Mouse (Mus musculus) embryo, embryonic 11 days (tissue): ENCODE results near the gene Mmp17.

Experiments
- DNase-seq: peaks from one replicate; pipeline ENCODE4 v3.0.0-alpha.2; 2015

The Mmp17 gene

GRCm38 (mm10) chr5:129583761-129584582, at the start of gene Mmp17:
TSS of gene Mmp17 (plus strand) at chr5:129584169.
- peak; percentile 95 for DNase-seq

- no peak for DNase-seq
Observed at GRCm38 (mm10) chr5:129534500-129534899, 49.5 kb upstream of the Mmp17 start.

- DNase-seq, result no peak
Observed at GRCm38 (mm10) chr5:129535021-129535420, 48.9 kb upstream of the Mmp17 start.

- no peak for DNase-seq
Observed at GRCm38 (mm10) chr5:129535431-129535830, 48.5 kb upstream of the Mmp17 start.

GRCm38 (mm10) chr5:129538826-129539225, 45.1 kb upstream of the Mmp17 start:
- DNase-seq, result no peak

DNA sequence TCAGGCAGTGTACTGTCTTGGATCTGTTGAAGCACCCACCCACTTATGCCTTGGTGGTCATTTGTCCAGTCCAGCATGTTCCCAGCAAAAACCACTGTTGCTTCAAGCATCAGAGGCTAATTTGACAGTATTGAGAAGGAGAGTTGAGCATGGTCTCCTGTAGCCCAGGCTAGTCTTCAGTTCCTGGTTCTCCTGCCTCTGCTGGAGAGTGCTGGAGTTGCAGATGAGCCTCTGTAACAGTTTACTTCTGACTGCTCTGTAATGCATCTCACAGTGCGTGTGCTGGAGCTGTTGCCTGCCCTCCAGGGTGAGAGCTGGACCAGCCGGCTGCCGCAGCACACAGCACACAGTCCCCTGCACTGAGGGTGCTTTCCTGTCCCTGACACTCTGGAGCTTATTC, 41.7 kb upstream of the Mmp17 start:
- no peak for DNase-seq

DNA sequence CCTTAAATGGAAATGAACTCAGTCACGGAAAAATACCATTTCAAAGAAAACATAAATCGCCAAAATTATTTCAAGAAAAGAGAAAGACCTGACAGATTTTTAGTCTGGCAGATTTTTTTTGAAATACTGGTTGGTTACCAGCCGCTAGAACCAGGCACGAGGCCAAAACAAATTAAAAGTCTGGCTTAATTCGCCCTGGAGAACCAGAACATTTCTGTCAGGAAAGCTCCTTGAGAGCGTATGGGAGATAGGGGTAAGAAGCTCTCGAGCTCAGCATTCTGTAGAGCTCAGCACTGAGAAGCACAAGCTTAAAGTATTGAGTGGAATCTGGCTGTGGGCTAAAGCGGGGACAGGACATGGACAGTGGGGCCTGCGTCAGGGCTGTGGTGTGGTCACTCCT, 38.2 kb upstream of the Mmp17 start:
- no peak for DNase-seq

GRCm38 (mm10) chr5:129549716-129550115, 34.3 kb upstream of the Mmp17 start:
- no peak for DNase-seq

DNA sequence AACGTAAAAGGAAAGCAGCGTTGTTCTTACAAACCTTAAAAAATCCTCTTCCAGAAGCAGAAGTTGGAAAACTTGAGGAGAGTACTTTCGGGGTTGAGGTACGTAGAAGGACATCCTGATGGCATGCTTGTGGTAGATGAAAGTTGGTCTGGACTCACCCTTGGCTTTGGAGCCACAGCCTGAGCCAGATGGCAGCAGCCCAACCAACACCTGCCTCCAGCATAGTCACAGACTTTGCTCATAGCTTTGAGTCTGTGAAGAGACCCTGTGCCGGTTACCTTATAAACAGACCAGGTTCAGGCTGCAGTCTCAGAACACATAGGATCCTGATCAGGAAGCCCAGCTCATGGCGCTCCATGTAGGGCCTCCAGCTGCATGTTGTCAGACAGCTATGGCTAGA, 33.2 kb upstream of the Mmp17 start:
- DNase-seq, result no peak

GRCm38 (mm10) chr5:129551991-129552390, 32.0 kb upstream of the Mmp17 start:
- DNase-seq, result no peak

- DNase-seq, result no peak
Observed at GRCm38 (mm10) chr5:129553642-129554041, 30.3 kb upstream of the Mmp17 start.

DNA sequence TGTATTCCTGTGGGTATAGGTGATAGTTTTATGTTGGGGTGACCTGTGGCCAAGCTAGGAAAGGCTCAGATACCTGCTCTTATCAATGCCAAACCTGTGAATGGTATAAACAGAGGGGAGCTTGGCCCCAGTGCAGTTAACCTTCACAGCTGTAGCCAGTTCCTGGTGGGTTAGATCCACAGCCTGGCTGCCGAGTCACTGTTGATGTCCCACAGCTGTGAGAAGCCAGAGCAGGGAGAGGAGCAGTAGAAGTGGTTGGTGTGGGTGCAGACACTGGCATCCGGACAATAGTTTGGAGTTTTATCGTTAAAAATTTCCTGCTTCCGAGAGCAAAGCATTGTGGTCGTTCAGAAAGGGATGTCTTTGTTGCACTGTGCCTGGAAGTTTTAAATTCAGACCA, 25.4 kb upstream of the Mmp17 start:
- no peak for DNase-seq

DNA sequence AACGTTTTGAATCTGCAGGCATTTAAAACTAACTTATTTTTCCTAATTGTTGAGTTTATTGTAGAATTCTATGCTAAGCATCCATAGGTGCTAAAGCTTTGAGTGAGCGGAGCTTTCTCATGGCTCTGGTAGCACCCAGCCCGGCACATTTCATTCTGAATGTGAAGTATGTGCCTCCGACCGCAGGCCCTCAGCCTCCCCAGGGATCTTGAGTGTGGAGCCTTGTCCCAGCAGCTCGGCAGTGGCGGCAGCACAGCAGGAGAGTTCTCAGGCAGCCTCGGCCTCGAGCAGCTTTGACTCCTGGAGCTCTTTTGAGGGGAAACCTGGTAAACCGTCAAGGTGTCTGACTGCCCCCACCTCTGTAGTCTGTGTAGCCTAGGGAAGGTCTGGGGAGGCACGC, 24.7 kb upstream of the Mmp17 start:
- no peak for DNase-seq

DNA sequence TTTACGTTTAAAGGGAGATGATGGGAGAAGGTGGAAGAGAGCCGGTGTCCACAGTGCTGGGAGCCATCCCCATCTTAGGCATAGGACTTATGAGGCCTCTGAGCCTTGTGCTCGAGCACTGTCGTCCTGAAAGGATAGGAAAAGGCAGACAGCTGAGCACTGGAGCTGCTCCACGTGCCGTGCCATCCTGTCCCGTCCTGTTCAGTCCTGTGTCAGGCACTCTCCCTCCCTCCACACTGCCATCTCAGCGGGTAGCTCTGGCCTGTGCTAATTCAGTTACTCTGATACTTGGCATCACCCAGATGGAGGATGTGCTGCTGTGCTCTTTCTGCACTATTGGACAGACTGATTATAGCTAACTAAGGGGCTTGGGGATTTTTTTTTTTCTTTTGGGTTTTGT, 21.6 kb upstream of the Mmp17 start:
- no peak for DNase-seq

- DNase-seq, result no peak
Observed at GRCm38 (mm10) chr5:129568596-129568995, 15.4 kb upstream of the Mmp17 start.

DNA sequence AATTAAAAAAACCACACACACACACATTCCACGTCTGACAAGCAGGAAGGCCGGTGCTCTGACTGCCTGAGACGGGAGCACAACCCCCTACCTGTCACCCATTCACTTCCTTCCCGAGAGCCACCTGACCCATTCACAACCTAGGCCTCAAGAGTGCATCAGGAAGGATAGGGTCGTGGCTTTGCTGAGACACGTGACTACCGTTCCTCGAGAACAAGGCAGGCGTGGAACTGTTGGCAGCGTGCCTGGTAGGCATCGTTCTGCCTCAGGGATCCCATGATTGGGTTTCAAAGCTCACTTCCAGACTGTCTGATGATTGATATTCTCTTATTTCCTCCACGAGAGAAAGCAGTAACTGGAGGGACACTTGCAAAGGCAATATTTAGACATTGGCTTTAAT, 5.8 kb upstream of the Mmp17 start:
- DNase-seq, result no peak

- peak; percentile 23 for DNase-seq
Observed at GRCm38 (mm10) chr5:129580046-129580445, 3.9 kb upstream of the Mmp17 start.

DNA sequence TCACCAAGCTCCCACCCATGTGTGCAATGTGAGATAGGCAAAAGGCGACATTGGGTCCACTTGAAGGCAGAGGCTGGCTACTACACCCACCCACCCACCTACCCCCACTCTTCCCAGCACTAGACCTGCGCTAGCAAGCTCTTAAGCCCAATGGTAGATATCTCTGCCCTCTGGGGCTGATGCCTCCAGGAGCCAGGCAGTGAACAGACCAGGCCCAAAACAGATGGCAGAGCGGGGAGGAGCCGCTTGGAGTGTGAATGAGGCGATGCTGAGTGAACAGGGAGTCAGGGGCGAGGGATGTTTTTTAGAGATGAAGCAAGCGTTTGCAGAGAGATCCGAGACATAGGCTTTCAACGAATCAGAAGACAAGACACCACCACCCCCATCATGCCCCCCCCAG, 3.4 kb upstream of the Mmp17 start:
- DNase-seq, result no peak

DNA sequence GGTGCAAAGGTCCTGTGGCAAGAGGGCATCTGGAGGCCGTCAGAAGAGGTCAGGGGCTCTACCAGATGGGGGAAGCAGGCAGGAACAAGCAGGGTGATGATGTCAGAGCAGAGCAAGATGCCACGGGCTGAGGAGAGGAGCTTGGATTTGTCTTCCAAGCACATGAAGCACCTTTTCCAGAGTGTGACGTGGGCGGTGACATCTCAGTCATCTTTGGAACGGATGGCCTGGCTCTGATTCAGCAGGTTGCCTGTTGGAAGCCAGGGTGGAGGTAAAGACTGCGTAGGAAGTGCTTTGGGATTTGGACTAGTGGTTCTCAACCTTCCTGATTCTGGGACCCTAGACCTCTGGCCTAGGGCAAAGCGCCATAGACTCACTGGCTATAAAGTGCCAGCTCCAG, 3.0 kb upstream of the Mmp17 start:
- no peak for DNase-seq

DNA sequence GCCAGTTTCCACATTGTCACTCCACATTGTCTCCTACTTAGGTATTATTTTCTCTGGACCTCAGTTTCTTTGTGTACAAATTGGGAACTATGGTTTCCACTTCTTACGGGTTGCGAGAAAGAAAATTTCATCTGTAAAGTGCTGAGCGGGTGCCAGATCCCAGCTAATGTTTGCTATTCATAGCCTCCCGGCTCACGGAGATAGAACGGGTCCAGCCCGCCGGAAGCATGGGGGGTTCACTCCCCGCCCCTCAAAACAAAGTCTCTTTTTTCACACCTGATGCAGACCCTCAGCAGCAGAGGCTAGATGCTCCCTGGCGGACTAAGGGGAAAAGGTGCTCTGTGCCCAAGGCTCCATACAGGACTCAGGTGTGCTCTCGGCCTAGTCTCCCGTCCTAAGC, 638 bp upstream of the Mmp17 start:
- no peak for DNase-seq

DNA sequence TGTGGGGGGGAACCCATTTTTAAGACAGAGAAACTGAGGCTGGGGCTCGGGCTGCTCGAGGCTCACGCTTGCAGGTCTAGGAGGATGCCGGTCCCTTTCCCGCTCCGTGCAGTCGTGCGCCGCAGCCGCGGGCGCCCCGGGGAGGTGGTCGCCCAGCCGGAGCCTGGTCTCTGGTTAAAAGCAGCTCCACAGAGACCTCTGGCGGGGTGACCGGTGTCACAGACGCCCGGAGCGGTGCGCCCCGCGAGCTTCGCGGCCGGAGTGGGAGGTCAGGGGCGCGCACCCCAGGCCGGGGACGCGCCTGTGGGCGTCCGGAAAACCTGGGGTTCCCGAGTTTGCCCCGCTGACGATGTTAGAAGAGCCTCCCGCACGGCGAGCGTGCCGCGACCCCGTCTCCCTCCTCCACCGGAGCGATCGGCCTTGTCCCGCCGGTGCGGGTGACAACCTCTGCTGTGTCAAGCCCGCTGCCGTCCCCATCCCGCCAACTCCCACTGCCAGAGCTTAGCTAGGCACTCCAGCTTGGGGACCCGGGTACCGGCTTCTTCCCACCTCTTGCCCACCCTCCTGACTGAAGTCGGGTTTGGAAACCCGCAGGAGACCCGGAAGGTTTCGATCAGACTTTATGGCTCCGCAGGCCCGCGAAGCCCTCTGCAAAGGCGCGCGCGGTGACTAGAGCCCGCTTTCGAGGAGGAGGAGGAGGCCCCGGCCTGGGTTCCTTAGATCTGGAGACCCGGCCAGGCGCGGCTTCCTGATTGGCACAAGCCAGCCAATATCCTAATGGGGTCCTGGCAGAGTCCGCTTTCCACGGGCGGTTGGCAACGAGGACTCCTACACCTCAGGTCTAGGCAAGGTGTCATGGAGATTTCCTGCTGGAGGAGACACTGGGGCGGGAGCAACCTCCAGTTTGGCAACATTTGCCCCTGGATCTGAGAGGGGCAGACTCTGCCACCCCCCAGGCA, 893 bp downstream of the Mmp17 start:
- DNase-seq, result peak; percentile 65

- DNase-seq, result peak; percentile 91
Observed at GRCm38 (mm10) chr5:129586016-129586415, 2.0 kb downstream of the Mmp17 start.

- DNase-seq, result no peak
Observed at GRCm38 (mm10) chr5:129586471-129586870, 2.5 kb downstream of the Mmp17 start.

- DNase-seq, result peak; percentile 48
Observed at GRCm38 (mm10) chr5:129590915-129591314, 6.9 kb downstream of the Mmp17 start.
